Mouse (Mus musculus): ENCODE results near the gene Irs3. TPM values are rescaled to one million over a fixed set of nuclear protein-coding genes. Genes with fewer than 3 reads are reported as not detected.

The Irs3 gene
- total and polyA plus RNA-seq, 2 experiments from 2014 or later: 0.08 to 7.6 TPM

DNA sequence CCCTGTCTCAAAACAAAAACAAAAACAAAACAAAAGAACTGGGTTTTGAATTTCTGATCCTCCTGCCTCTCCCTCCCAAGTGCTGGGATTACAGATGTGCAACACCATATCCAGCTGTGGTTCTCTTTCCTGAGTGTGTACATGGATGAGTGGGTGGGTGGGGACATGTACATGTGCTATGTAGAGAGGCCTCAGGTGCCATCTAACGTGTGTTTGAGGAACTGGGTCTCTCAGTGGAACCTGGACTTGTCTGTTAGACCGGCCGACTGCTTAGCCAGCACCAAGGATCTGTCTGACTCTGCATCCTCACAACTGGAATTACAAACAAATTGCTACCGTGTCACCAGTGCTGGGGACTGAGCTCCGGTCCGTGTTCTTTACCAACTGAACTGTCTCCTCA lies 47.9 kb downstream of the Irs3 start:
- no peak overlapping the region for H3K27ac ChIP-seq (ENCODE audit: low read depth)
- H3K27me3 ChIP-seq (ENCODE audit: control insufficient read depth, insufficient read depth, low read length): no peaks in the 10 kb centered on the region
- H3K36me3 ChIP-seq (replicated peaks; ENCODE audit: control insufficient read depth, insufficient read depth, low read length): peaks cover 8% of the 10 kb centered on the region
- H3K9ac ChIP-seq (replicated peaks; ENCODE audit: low read depth, low read length): no peak overlapping the region
- DNase-seq (ENCODE audit: low spot score): no peak
- no peak overlapping the region for H3K4me2 ChIP-seq (ENCODE audit: low read depth, low read length)
- H3K9me3 ChIP-seq (replicated peaks; ENCODE audit: control insufficient read depth, low read length): no peaks in the 10 kb centered on the region
- TF ChIP-seq EP300 (IDR thresholded peaks at IDR 0.05; ENCODE audit: low read depth): no peak
- TF ChIP-seq CTCF (IDR thresholded peaks at IDR 0.05; ENCODE audit: low read depth): no peak
- WGBS: 93% methylated on average over 6 of the region's 6 CpGs
- ATAC-seq (ENCODE audit: insufficient read depth, low read depth): no peak
- no peak overlapping the region for H3K4me3 ChIP-seq (ENCODE audit: low read depth, low read length)
- peaks cover 6% of the 10 kb centered on the region; the same call in 1 of the 2 replicates for H3K4me1 ChIP-seq (ENCODE audit: control insufficient read depth, insufficient read depth)

DNA sequence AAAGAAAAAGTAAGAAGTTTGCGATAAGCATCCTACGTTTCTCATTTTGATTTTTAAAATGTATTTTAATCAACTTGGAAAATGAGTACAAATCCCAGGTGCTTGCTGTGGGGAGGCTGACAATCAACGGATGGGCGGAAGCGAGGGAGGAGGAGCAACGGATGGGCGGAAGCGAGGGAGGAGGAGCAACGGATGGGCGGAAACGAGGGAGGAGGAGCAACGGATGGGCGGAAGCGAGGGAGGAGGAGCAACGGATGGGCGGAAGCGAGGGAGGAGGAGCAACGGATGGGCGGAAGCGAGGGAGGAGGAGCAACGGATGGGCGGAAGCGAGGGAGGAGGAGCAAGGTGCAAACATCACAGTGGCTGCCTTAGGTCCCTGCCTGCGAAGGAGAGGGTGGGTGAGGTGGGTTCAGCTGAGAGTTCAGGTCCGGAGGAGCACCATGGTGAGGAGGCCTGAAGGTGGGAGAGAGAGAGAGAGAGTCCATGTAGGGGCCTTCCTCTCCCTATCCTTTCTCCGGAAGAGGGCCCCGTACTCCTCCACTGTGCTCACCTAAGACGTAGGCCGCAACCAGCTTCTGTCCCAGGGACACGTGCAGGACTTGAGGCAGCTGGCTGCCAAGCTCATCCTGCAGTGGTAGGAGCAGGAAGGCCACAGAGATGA lies 48.8 kb downstream of the Irs3 start:
- WGBS: 39% methylated on average over 26 of the region's 30 CpGs
- no peaks in the 10 kb centered on the region for H3K27me3 ChIP-seq (ENCODE audit: control insufficient read depth, insufficient read depth, low read length)
- no peaks in the 10 kb centered on the region for H3K4me1 ChIP-seq (ENCODE audit: control insufficient read depth, insufficient read depth)
- TF ChIP-seq EP300 (IDR thresholded peaks at IDR 0.05; ENCODE audit: low read depth) (no peak), CTCF (IDR thresholded peaks at IDR 0.05; ENCODE audit: low read depth) (no peak)
- no peak overlapping the region for H3K9ac ChIP-seq (replicated peaks; ENCODE audit: low read depth, low read length)
- no peak overlapping the region; the same call in 1 of the 2 replicates for H3K27ac ChIP-seq (ENCODE audit: low read depth)
- peaks cover 8% of the 10 kb centered on the region for H3K36me3 ChIP-seq (replicated peaks; ENCODE audit: control insufficient read depth, insufficient read depth, low read length)
- no peak overlapping the region for H3K4me3 ChIP-seq (ENCODE audit: low read depth, low read length)
- no peaks in the 10 kb centered on the region for H3K9me3 ChIP-seq (replicated peaks; ENCODE audit: control insufficient read depth, low read length)
- DNase-seq (ENCODE audit: low spot score) (no peak), ATAC-seq (ENCODE audit: insufficient read depth, low read depth) (no peak)
- H3K4me2 ChIP-seq (ENCODE audit: low read depth, low read length): peak overlapping the region; percentile 15; the same call in 1 of the 2 replicates

DNA sequence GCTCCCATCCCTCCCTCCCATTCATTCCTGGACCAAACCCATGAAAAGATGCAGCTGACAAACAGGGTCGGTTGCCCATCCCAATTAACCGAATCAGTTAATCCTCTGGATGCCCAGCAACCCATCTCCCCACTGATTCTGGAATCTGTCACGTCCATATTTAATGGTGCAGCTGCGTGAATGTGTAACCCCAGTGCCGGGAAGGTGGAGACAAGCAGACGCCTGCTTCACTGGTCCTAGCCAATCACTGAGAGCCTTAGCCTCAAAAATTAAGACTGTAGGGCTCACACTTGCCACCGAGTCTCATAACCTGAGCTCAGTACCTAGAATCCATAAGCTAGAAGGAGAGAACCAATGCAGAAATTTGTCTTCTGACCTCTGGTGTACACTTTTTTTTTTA lies 49.6 kb downstream of the Irs3 start:
- no peak overlapping the region for H3K9ac ChIP-seq (replicated peaks; ENCODE audit: low read depth, low read length)
- H3K4me3 ChIP-seq (ENCODE audit: low read depth, low read length): no peak overlapping the region
- no peaks in the 10 kb centered on the region for H3K9me3 ChIP-seq (replicated peaks; ENCODE audit: control insufficient read depth, low read length)
- ATAC-seq (ENCODE audit: insufficient read depth, low read depth): no peak
- WGBS: 79% methylated on average over 7 of the region's 7 CpGs
- no peaks in the 10 kb centered on the region for H3K27me3 ChIP-seq (ENCODE audit: control insufficient read depth, insufficient read depth, low read length)
- H3K4me1 ChIP-seq (ENCODE audit: control insufficient read depth, insufficient read depth): no peaks in the 10 kb centered on the region
- H3K4me2 ChIP-seq (ENCODE audit: low read depth, low read length): no peak overlapping the region
- no peak for DNase-seq (ENCODE audit: low spot score)
- H3K36me3 ChIP-seq (replicated peaks; ENCODE audit: control insufficient read depth, insufficient read depth, low read length): peaks cover 8% of the 10 kb centered on the region
- TF ChIP-seq CTCF (IDR thresholded peaks at IDR 0.05; ENCODE audit: low read depth) (no peak), EP300 (IDR thresholded peaks at IDR 0.05; ENCODE audit: low read depth) (no peak)
- H3K27ac ChIP-seq (ENCODE audit: low read depth): no peak overlapping the region

Other genes with a start within 250 kb of the Irs3 start
- under 0.01 and 0.43 TPM in 2 replicates for gene Zan, start 168.7 kb downstream of the Irs3 start, total RNA-seq (2014; rRNA removed; ENCODE audit: low replicate concordance)
- 0.04 TPM in 2 replicates for gene Zan, start 168.7 kb downstream of the Irs3 start, polyA plus RNA-seq (2015; fragmentation: Nextera tagmentation; extraction: Ambion mirVana)
- 40.1 and 61.3 TPM in 2 replicates for gene Pop7, start 143.2 kb downstream of the Irs3 start, total RNA-seq (2014; rRNA removed; ENCODE audit: low replicate concordance)
- gene Pop7, start 143.2 kb downstream of the Irs3 start, polyA plus RNA-seq (2015; fragmentation: Nextera tagmentation; extraction: Ambion mirVana): 39.9 and 40.6 TPM in 2 replicates
- gene Gigyf1, start 127.2 kb downstream of the Irs3 start, total RNA-seq (2014; rRNA removed; ENCODE audit: low replicate concordance): 12.0 and 17.7 TPM in 2 replicates
- 7.2 TPM in 2 replicates for gene Gigyf1, start 127.2 kb downstream of the Irs3 start, polyA plus RNA-seq (2015; fragmentation: Nextera tagmentation; extraction: Ambion mirVana)
- not detected in 2 replicates for gene Epo, start 112.5 kb downstream of the Irs3 start, total RNA-seq (2014; rRNA removed; ENCODE audit: low replicate concordance)
- gene Epo, start 112.5 kb downstream of the Irs3 start, polyA plus RNA-seq (2015; fragmentation: Nextera tagmentation; extraction: Ambion mirVana): not detected in 2 replicates
- gene Gnb2, start 112.2 kb downstream of the Irs3 start, total RNA-seq (2014; rRNA removed; ENCODE audit: low replicate concordance): 599 and 872 TPM in 2 replicates
- 301 TPM in 2 replicates for gene Gnb2, start 112.2 kb downstream of the Irs3 start, polyA plus RNA-seq (2015; fragmentation: Nextera tagmentation; extraction: Ambion mirVana)
- gene Actl6b, start 92.2 kb downstream of the Irs3 start, total RNA-seq (2014; rRNA removed; ENCODE audit: low replicate concordance): not detected in 2 replicates
- gene Actl6b, start 92.2 kb downstream of the Irs3 start, polyA plus RNA-seq (2015; fragmentation: Nextera tagmentation; extraction: Ambion mirVana): not detected in 2 replicates
- 0.50 TPM in 1 of 2 replicates, not detected in the other for gene Tfr2, start 75.9 kb downstream of the Irs3 start, total RNA-seq (2014; rRNA removed; ENCODE audit: low replicate concordance)
- gene Tfr2, start 75.9 kb downstream of the Irs3 start, polyA plus RNA-seq (2015; fragmentation: Nextera tagmentation; extraction: Ambion mirVana): 0.07 and 0.12 TPM in 2 replicates
- gene Mospd3, start 44.7 kb downstream of the Irs3 start, total RNA-seq (2014; rRNA removed; ENCODE audit: low replicate concordance): 9.3 TPM in 1 of 2 replicates, not detected in the other
- 18.3 and 19.7 TPM in 2 replicates for gene Mospd3, start 44.7 kb downstream of the Irs3 start, polyA plus RNA-seq (2015; fragmentation: Nextera tagmentation; extraction: Ambion mirVana)
- 172 and 201 TPM in 2 replicates for gene Pcolce, start 31.9 kb downstream of the Irs3 start, total RNA-seq (2014; rRNA removed; ENCODE audit: low replicate concordance)
- gene Pcolce, start 31.9 kb downstream of the Irs3 start, polyA plus RNA-seq (2015; fragmentation: Nextera tagmentation; extraction: Ambion mirVana): 116 and 122 TPM in 2 replicates
- 0.65 TPM in 1 of 2 replicates, not detected in the other for gene Fbxo24, start 16.7 kb downstream of the Irs3 start, total RNA-seq (2014; rRNA removed; ENCODE audit: low replicate concordance)
- 0.11 and 0.16 TPM in 2 replicates for gene Fbxo24, start 16.7 kb downstream of the Irs3 start, polyA plus RNA-seq (2015; fragmentation: Nextera tagmentation; extraction: Ambion mirVana)
- gene Lrch4, start 16.6 kb downstream of the Irs3 start, total RNA-seq (2014; rRNA removed; ENCODE audit: low replicate concordance): 12.7 and 19.7 TPM in 2 replicates
- gene Lrch4, start 16.6 kb downstream of the Irs3 start, polyA plus RNA-seq (2015; fragmentation: Nextera tagmentation; extraction: Ambion mirVana): 15.9 and 17.8 TPM in 2 replicates
- 1.6 and 5.3 TPM in 2 replicates for gene Gm20605, start 16.5 kb downstream of the Irs3 start, total RNA-seq (2014; rRNA removed; ENCODE audit: low replicate concordance)
- gene Gm20605, start 16.5 kb downstream of the Irs3 start, polyA plus RNA-seq (2015; fragmentation: Nextera tagmentation; extraction: Ambion mirVana): 1.8 and 2.5 TPM in 2 replicates
- 10.4 TPM in 1 of 2 replicates, not detected in the other for gene Sap25, start 4.4 kb downstream of the Irs3 start, total RNA-seq (2014; rRNA removed; ENCODE audit: low replicate concordance)
- 1.5 and 2.8 TPM in 2 replicates for gene Sap25, start 4.4 kb downstream of the Irs3 start, polyA plus RNA-seq (2015; fragmentation: Nextera tagmentation; extraction: Ambion mirVana)
- 27.0 and 28.8 TPM in 2 replicates for gene Agfg2, start 39.0 kb upstream of the Irs3 start, total RNA-seq (2014; rRNA removed; ENCODE audit: low replicate concordance)
- gene Agfg2, start 39.0 kb upstream of the Irs3 start, polyA plus RNA-seq (2015; fragmentation: Nextera tagmentation; extraction: Ambion mirVana): 14.3 and 15.5 TPM in 2 replicates
- 1.3 and 5.8 TPM in 2 replicates for gene Nyap1, start 95.9 kb upstream of the Irs3 start, total RNA-seq (2014; rRNA removed; ENCODE audit: low replicate concordance)
- gene Nyap1, start 95.9 kb upstream of the Irs3 start, polyA plus RNA-seq (2015; fragmentation: Nextera tagmentation; extraction: Ambion mirVana): 0.56 and 0.65 TPM in 2 replicates
- 167 and 192 TPM in 2 replicates for gene Tsc22d4, start 100.0 kb upstream of the Irs3 start, total RNA-seq (2014; rRNA removed; ENCODE audit: low replicate concordance)
- 221 and 232 TPM in 2 replicates for gene Tsc22d4, start 100.0 kb upstream of the Irs3 start, polyA plus RNA-seq (2015; fragmentation: Nextera tagmentation; extraction: Ambion mirVana)
- 24.0 and 24.5 TPM in 2 replicates for gene Ppp1r35, start 133.1 kb upstream of the Irs3 start, total RNA-seq (2014; rRNA removed; ENCODE audit: low replicate concordance)
- gene Ppp1r35, start 133.1 kb upstream of the Irs3 start, polyA plus RNA-seq (2015; fragmentation: Nextera tagmentation; extraction: Ambion mirVana): 10.4 and 15.4 TPM in 2 replicates
- 18.0 and 19.6 TPM in 2 replicates for gene Mepce, start 141.9 kb upstream of the Irs3 start, total RNA-seq (2014; rRNA removed; ENCODE audit: low replicate concordance)
- 5.0 and 5.4 TPM in 2 replicates for gene Mepce, start 141.9 kb upstream of the Irs3 start, polyA plus RNA-seq (2015; fragmentation: Nextera tagmentation; extraction: Ambion mirVana)
- 1.4 and 8.7 TPM in 2 replicates for gene Zcwpw1, start 142.1 kb upstream of the Irs3 start, total RNA-seq (2014; rRNA removed; ENCODE audit: low replicate concordance)
- gene Zcwpw1, start 142.1 kb upstream of the Irs3 start, polyA plus RNA-seq (2015; fragmentation: Nextera tagmentation; extraction: Ambion mirVana): 2.2 and 3.6 TPM in 2 replicates
- 3.7 and 78.0 TPM in 2 replicates for gene Pilra, start 190.6 kb upstream of the Irs3 start, total RNA-seq (2014; rRNA removed; ENCODE audit: low replicate concordance)
- 2.0 TPM in 2 replicates for gene Pilra, start 190.6 kb upstream of the Irs3 start, polyA plus RNA-seq (2015; fragmentation: Nextera tagmentation; extraction: Ambion mirVana)
- 0.66 TPM in 1 of 2 replicates, not detected in the other for gene Pilrb1, start 212.4 kb upstream of the Irs3 start, total RNA-seq (2014; rRNA removed; ENCODE audit: low replicate concordance)
- 0.45 and 0.75 TPM in 2 replicates for gene Pilrb1, start 212.4 kb upstream of the Irs3 start, polyA plus RNA-seq (2015; fragmentation: Nextera tagmentation; extraction: Ambion mirVana)
- gene Pilrb2, start 226.1 kb upstream of the Irs3 start, total RNA-seq (2014; rRNA removed; ENCODE audit: low replicate concordance): 2.4 TPM in 1 of 2 replicates, not detected in the other
- gene Pilrb2, start 226.1 kb upstream of the Irs3 start, polyA plus RNA-seq (2015; fragmentation: Nextera tagmentation; extraction: Ambion mirVana): 1.2 and 1.6 TPM in 2 replicates